Mouse (Mus musculus): ENCODE results near the gene Pitpnc1. TPM values are rescaled to one million over a fixed set of nuclear protein-coding genes. Genes with fewer than 3 reads are reported as not detected.

Gene Pitpnc1
- polyA plus RNA-seq, 1 experiment from 2014 or later = 40.5 TPM

- H3K9ac ChIP-seq = no peak overlapping the region
- ATAC-seq (ENCODE audit: low FRiP score, low read depth) = no peak
- H3K4me3 ChIP-seq = no peak overlapping the region
- H3K27me3 ChIP-seq = no peaks in the 10 kb centered on the region
- peaks cover 6% of the 10 kb centered on the region; the same call in 1 of the 2 replicates for H3K36me3 ChIP-seq
- no peak overlapping the region for H3K27ac ChIP-seq
- H3K9me3 ChIP-seq = no peaks in the 10 kb centered on the region
- H3K4me2 ChIP-seq (replicated peaks) = no peak overlapping the region
- 63% methylated on average over 14 of the region's 14 CpGs for WGBS
- H3K4me1 ChIP-seq = no peaks in the 10 kb centered on the region
Measured at GRCm38 (mm10) chr11:107325739-107326725, 144.5 kb downstream of the Pitpnc1 start.

GRCm38 (mm10) chr11:107325226-107325625 is 145.3 kb downstream of the Pitpnc1 start:
- WGBS = 89% methylated on average over 4 of the region's 4 CpGs
- Histone ChIP-seq H3K4me1 (no peaks in the 10 kb centered on the region), H3K9me3 (no peaks in the 10 kb centered on the region), H3K4me3 (no peak overlapping the region), H3K27me3 (no peaks in the 10 kb centered on the region), H3K4me2 (replicated peaks) (no peak overlapping the region), H3K9ac (no peak overlapping the region), H3K27ac (no peak overlapping the region), H3K36me3 (no peaks in the 10 kb centered on the region)
- ATAC-seq (ENCODE audit: low FRiP score, low read depth) = no peak

GRCm38 (mm10) chr11:107323173-107323572 is 147.3 kb downstream of the Pitpnc1 start:
- H3K27ac ChIP-seq = no peak overlapping the region
- peaks cover 15% of the 10 kb centered on the region for H3K36me3 ChIP-seq
- no peaks in the 10 kb centered on the region for H3K27me3 ChIP-seq
- H3K9me3 ChIP-seq = no peaks in the 10 kb centered on the region
- H3K9ac ChIP-seq = no peak overlapping the region
- ATAC-seq (ENCODE audit: low FRiP score, low read depth) = no peak
- 68% methylated on average over 18 of the region's 18 CpGs for WGBS
- no peak overlapping the region for H3K4me3 ChIP-seq
- no peaks in the 10 kb centered on the region for H3K4me1 ChIP-seq
- no peak overlapping the region for H3K4me2 ChIP-seq (replicated peaks)

- no peak overlapping the region for H3K4me3 ChIP-seq
- H3K9me3 ChIP-seq = no peaks in the 10 kb centered on the region
- H3K36me3 ChIP-seq = peaks cover 15% of the 10 kb centered on the region
- no peak overlapping the region for H3K4me2 ChIP-seq (replicated peaks)
- 92% methylated on average over 13 of the region's 13 CpGs for WGBS
- no peak overlapping the region for H3K27ac ChIP-seq
- no peaks in the 10 kb centered on the region for H3K4me1 ChIP-seq
- no peak for ATAC-seq (ENCODE audit: low FRiP score, low read depth)
- no peaks in the 10 kb centered on the region for H3K27me3 ChIP-seq
- H3K9ac ChIP-seq = no peak overlapping the region
Measured at GRCm38 (mm10) chr11:107322226-107322625, 148.3 kb downstream of the Pitpnc1 start.

GRCm38 (mm10) chr11:107321819-107322218 is 148.7 kb downstream of the Pitpnc1 start:
- peaks cover 15% of the 10 kb centered on the region for H3K36me3 ChIP-seq
- H3K9me3 ChIP-seq = no peaks in the 10 kb centered on the region
- 89% methylated on average over 3 of the region's 3 CpGs for WGBS
- no peaks in the 10 kb centered on the region for H3K4me1 ChIP-seq
- H3K4me2 ChIP-seq (replicated peaks) = no peak overlapping the region
- no peak for ATAC-seq (ENCODE audit: low FRiP score, low read depth)
- H3K9ac ChIP-seq = no peak overlapping the region
- H3K27me3 ChIP-seq = no peaks in the 10 kb centered on the region
- no peak overlapping the region for H3K27ac ChIP-seq
- no peak overlapping the region for H3K4me3 ChIP-seq

GRCm38 (mm10) chr11:107319861-107320260 is 150.6 kb downstream of the Pitpnc1 start:
- Histone ChIP-seq H3K4me3 (no peak overlapping the region), H3K9me3 (no peaks in the 10 kb centered on the region), H3K27ac (no peak overlapping the region), H3K36me3 (peaks cover 18% of the 10 kb centered on the region), H3K4me1 (no peaks in the 10 kb centered on the region; the same call in 1 of the 2 replicates), H3K27me3 (no peaks in the 10 kb centered on the region), H3K9ac (no peak overlapping the region), H3K4me2 (replicated peaks) (no peak overlapping the region)
- WGBS = 41% methylated on average over 10 of the region's 10 CpGs
- ATAC-seq (ENCODE audit: low FRiP score, low read depth) = no peak

- Histone ChIP-seq H3K4me3 (no peak overlapping the region), H3K4me1 (no peaks in the 10 kb centered on the region; the same call in 1 of the 2 replicates), H3K4me2 (replicated peaks) (no peak overlapping the region), H3K27ac (no peak overlapping the region), H3K27me3 (no peaks in the 10 kb centered on the region), H3K9ac (no peak overlapping the region), H3K36me3 (peaks cover 33% of the 10 kb centered on the region), H3K9me3 (no peaks in the 10 kb centered on the region; the same call in 1 of the 2 replicates)
- ATAC-seq (ENCODE audit: low FRiP score, low read depth) = no peak
- 75% methylated on average over 14 of the region's 14 CpGs for WGBS
Measured at GRCm38 (mm10) chr11:107317653-107318281, 152.7 kb downstream of the Pitpnc1 start.

- no peak for ATAC-seq (ENCODE audit: low FRiP score, low read depth)
Measured at GRCm38 (mm10) chr11:107315475-107315874, 155.0 kb downstream of the Pitpnc1 start.

GRCm38 (mm10) chr11:107310338-107311121 is 160.0 kb downstream of the Pitpnc1 start:
- H3K9me3 ChIP-seq = peaks cover 10% of the 10 kb centered on the region
- WGBS = 88% methylated on average over 20 of the region's 20 CpGs
- ATAC-seq (ENCODE audit: low FRiP score, low read depth) = no peak
- no peaks in the 10 kb centered on the region for H3K27me3 ChIP-seq
- H3K4me2 ChIP-seq (replicated peaks) = no peak overlapping the region
- peaks cover 31% of the 10 kb centered on the region for H3K36me3 ChIP-seq
- H3K4me1 ChIP-seq = no peaks in the 10 kb centered on the region; the same call in 1 of the 2 replicates
- H3K27ac ChIP-seq = no peak overlapping the region
- no peak overlapping the region for H3K4me3 ChIP-seq
- no peak overlapping the region for H3K9ac ChIP-seq

More at GRCm38 (mm10) chr11:107315475-107315874, 155.0 kb downstream of the Pitpnc1 start:
- Histone ChIP-seq H3K4me1 (no peaks in the 10 kb centered on the region; the same call in 1 of the 2 replicates), H3K9me3 (no peaks in the 10 kb centered on the region; the same call in 1 of the 2 replicates), H3K27ac (no peak overlapping the region), H3K9ac (no peak overlapping the region), H3K27me3 (no peaks in the 10 kb centered on the region), H3K36me3 (peaks cover 33% of the 10 kb centered on the region), H3K4me3 (no peak overlapping the region), H3K4me2 (replicated peaks) (no peak overlapping the region)
- WGBS = 74% methylated on average over 15 of the region's 15 CpGs

GRCm38 (mm10) chr11:107306170-107306569 is 164.3 kb downstream of the Pitpnc1 start:
- no peak overlapping the region for H3K4me2 ChIP-seq (replicated peaks)
- H3K4me3 ChIP-seq = no peak overlapping the region
- H3K27ac ChIP-seq = no peak overlapping the region
- ATAC-seq (ENCODE audit: low FRiP score, low read depth) = no peak
- H3K27me3 ChIP-seq = no peaks in the 10 kb centered on the region
- H3K9ac ChIP-seq = no peak overlapping the region
- H3K9me3 ChIP-seq = peaks cover 10% of the 10 kb centered on the region
- WGBS = 66% methylated on average over 11 of the region's 11 CpGs
- no peaks in the 10 kb centered on the region for H3K4me1 ChIP-seq
- H3K36me3 ChIP-seq = peaks cover 28% of the 10 kb centered on the region

- Histone ChIP-seq H3K4me1 (no peaks in the 10 kb centered on the region), H3K4me2 (replicated peaks) (no peak overlapping the region), H3K27me3 (no peaks in the 10 kb centered on the region), H3K9me3 (peaks cover 8% of the 10 kb centered on the region), H3K4me3 (no peak overlapping the region), H3K9ac (no peak overlapping the region), H3K27ac (no peak overlapping the region), H3K36me3 (peaks cover 30% of the 10 kb centered on the region)
- ATAC-seq (ENCODE audit: low FRiP score, low read depth) = no peak
- whole genome bisulfite sequencing = 90% methylated on average over 4 of the region's 4 CpGs
Measured at GRCm38 (mm10) chr11:107302141-107302540, 168.4 kb downstream of the Pitpnc1 start.

Data from limb, embryonic 13.5 days (tissue).